Mouse (Mus musculus): ENCODE results near the gene Vwa3b. TPM values are rescaled to one million over a fixed set of nuclear protein-coding genes. Genes with fewer than 3 reads are reported as not detected.

Vwa3b gene
- 0.34 and 1.1 TPM in 2 replicates for polyA plus RNA-seq (2016; fragmentation: Nextera tagmentation; extraction: Ambion mirVana)

GRCm38 (mm10) chr1:37025962-37026686 is at the start of gene Vwa3b:
TSS of gene Vwa3b (plus strand) at chr1:37026596.
- Histone ChIP-seq H3K4me1 (replicated peaks) (peaks cover 23% of the 10 kb centered on the region), H3K9me3 (no peaks in the 10 kb centered on the region), H3K4me3 (no peak within 1 kb of the TSS), H3K27ac (no peak within 1 kb of the TSS), H3K36me3 (no peaks in the 10 kb centered on the region), H3K27me3 (ENCODE audit: insufficient read depth, poor library complexity, severe bottlenecking) (peaks cover 9% of the 10 kb centered on the region)
- no peak for DNase-seq (ENCODE audit: low spot score)
- WGBS: 77% methylated on average over 5 of the region's 5 CpGs

- Histone ChIP-seq H3K27me3 (ENCODE audit: insufficient read depth, poor library complexity, severe bottlenecking) (no peaks in the 10 kb centered on the region), H3K27ac (no peak overlapping the region), H3K9me3 (no peaks in the 10 kb centered on the region), H3K4me1 (replicated peaks) (no peaks in the 10 kb centered on the region), H3K36me3 (no peaks in the 10 kb centered on the region), H3K4me3 (no peak overlapping the region)
- WGBS: 84% methylated on average over 4 of the region's 4 CpGs
- DNase-seq (ENCODE audit: low spot score): no peak
Observed at GRCm38 (mm10) chr1:36976770-36977169, 49.6 kb upstream of the Vwa3b start.

GRCm38 (mm10) chr1:36982191-36982961 is 44.0 kb upstream of the Vwa3b start:
- Histone ChIP-seq H3K27me3 (ENCODE audit: insufficient read depth, poor library complexity, severe bottlenecking) (peaks cover 14% of the 10 kb centered on the region), H3K4me3 (no peak overlapping the region), H3K4me1 (replicated peaks) (peaks cover 18% of the 10 kb centered on the region), H3K27ac (no peak overlapping the region), H3K9me3 (no peaks in the 10 kb centered on the region), H3K36me3 (no peaks in the 10 kb centered on the region)
- WGBS: 89% methylated on average over 9 of the region's 9 CpGs
- DNase-seq (ENCODE audit: low spot score): no peak

DNA sequence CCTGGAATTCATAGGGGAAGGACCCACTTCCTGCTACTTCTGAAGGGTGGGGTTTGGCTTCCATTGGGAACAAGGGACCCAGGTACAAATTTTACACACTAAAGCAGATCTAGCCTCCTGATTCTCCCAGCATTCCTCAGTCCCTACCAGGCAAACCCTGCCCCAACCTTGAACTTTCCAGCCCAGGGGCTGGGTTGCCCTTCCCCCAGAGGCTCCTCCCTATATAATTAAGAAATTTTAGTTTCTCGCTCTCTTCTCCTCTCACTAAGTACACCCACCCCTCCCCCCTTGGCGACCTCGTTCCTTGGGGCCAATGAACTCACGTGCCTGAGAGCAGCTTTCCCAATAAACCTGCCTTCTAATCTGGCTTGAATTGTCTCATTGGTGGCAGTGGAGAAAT is 42.6 kb upstream of the Vwa3b start:
- Histone ChIP-seq H3K4me1 (replicated peaks) (peaks cover 21% of the 10 kb centered on the region), H3K27me3 (ENCODE audit: insufficient read depth, poor library complexity, severe bottlenecking) (peaks cover 14% of the 10 kb centered on the region), H3K9me3 (no peaks in the 10 kb centered on the region), H3K36me3 (no peaks in the 10 kb centered on the region), H3K4me3 (no peak overlapping the region), H3K27ac (no peak overlapping the region)
- 42% methylated on average over 4 of the region's 4 CpGs for WGBS
- DNase-seq (ENCODE audit: low spot score): no peak

DNA sequence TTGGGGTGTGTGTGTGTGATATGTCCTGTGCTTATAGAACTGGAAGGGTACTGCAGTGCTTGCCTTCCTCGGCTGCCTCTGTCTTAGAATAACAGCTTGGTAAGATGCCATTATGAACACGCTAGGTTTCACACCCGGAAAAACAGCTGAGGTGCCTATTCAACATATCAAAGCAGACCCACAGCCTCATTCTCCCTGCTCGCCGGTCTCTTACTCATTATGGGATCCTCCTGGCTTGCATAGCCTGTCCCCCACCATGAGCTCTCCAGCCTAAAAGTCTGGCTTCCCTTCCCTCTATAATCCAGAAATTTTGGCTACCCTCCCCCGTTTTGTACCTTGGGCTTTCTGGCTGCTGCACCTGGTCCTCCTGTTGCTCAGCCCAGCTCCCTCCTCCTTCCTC is 42.0 kb upstream of the Vwa3b start:
- Histone ChIP-seq H3K27ac (no peak overlapping the region), H3K4me1 (replicated peaks) (peaks cover 21% of the 10 kb centered on the region), H3K4me3 (no peak overlapping the region), H3K27me3 (ENCODE audit: insufficient read depth, poor library complexity, severe bottlenecking) (peaks cover 14% of the 10 kb centered on the region), H3K36me3 (no peaks in the 10 kb centered on the region), H3K9me3 (no peaks in the 10 kb centered on the region)
- DNase-seq (ENCODE audit: low spot score): no peak
- 35% methylated on average over 6 of the region's 6 CpGs for WGBS

GRCm38 (mm10) chr1:36985896-36986295 is 40.5 kb upstream of the Vwa3b start:
- peaks cover 21% of the 10 kb centered on the region for H3K4me1 ChIP-seq (replicated peaks)
- peaks cover 14% of the 10 kb centered on the region for H3K27me3 ChIP-seq (ENCODE audit: insufficient read depth, poor library complexity, severe bottlenecking)
- no peak for DNase-seq (ENCODE audit: low spot score)
- no peak overlapping the region for H3K4me3 ChIP-seq
- 16% methylated on average over 6 of the region's 6 CpGs for WGBS
- H3K36me3 ChIP-seq: no peaks in the 10 kb centered on the region
- no peaks in the 10 kb centered on the region for H3K9me3 ChIP-seq
- H3K27ac ChIP-seq: no peak overlapping the region

- 38% methylated on average over 14 of the region's 14 CpGs for WGBS
Observed at GRCm38 (mm10) chr1:36986396-36987160, 39.8 kb upstream of the Vwa3b start.

GRCm38 (mm10) chr1:36987172-36988148 is 38.9 kb upstream of the Vwa3b start:
- peaks cover 21% of the 10 kb centered on the region for H3K4me1 ChIP-seq (replicated peaks)
- peak overlapping the region; percentile 64 for H3K27ac ChIP-seq
- DNase-seq (ENCODE audit: low spot score): no peak
- H3K27me3 ChIP-seq (ENCODE audit: insufficient read depth, poor library complexity, severe bottlenecking): peaks cover 14% of the 10 kb centered on the region
- no peaks in the 10 kb centered on the region for H3K36me3 ChIP-seq
- no peak overlapping the region for H3K4me3 ChIP-seq
- WGBS: 78% methylated on average over 10 of the region's 10 CpGs
- H3K9me3 ChIP-seq: no peaks in the 10 kb centered on the region

More at GRCm38 (mm10) chr1:36986396-36987160, 39.8 kb upstream of the Vwa3b start:
- peak; percentile 17 for DNase-seq (ENCODE audit: low spot score)
- H3K4me1 ChIP-seq (replicated peaks): peaks cover 21% of the 10 kb centered on the region
- H3K27me3 ChIP-seq (ENCODE audit: insufficient read depth, poor library complexity, severe bottlenecking): peaks cover 14% of the 10 kb centered on the region
- H3K27ac ChIP-seq: peak overlapping the region; percentile 64
- no peak overlapping the region for H3K4me3 ChIP-seq
- H3K36me3 ChIP-seq: no peaks in the 10 kb centered on the region
- no peaks in the 10 kb centered on the region for H3K9me3 ChIP-seq

GRCm38 (mm10) chr1:36988161-36988560 is 38.2 kb upstream of the Vwa3b start:
- Histone ChIP-seq H3K27ac (no peak overlapping the region), H3K36me3 (no peaks in the 10 kb centered on the region), H3K9me3 (no peaks in the 10 kb centered on the region), H3K27me3 (ENCODE audit: insufficient read depth, poor library complexity, severe bottlenecking) (peaks cover 14% of the 10 kb centered on the region), H3K4me3 (no peak overlapping the region), H3K4me1 (replicated peaks) (peaks cover 21% of the 10 kb centered on the region)
- WGBS: 89% methylated on average over 6 of the region's 6 CpGs
- DNase-seq (ENCODE audit: low spot score): no peak

DNA sequence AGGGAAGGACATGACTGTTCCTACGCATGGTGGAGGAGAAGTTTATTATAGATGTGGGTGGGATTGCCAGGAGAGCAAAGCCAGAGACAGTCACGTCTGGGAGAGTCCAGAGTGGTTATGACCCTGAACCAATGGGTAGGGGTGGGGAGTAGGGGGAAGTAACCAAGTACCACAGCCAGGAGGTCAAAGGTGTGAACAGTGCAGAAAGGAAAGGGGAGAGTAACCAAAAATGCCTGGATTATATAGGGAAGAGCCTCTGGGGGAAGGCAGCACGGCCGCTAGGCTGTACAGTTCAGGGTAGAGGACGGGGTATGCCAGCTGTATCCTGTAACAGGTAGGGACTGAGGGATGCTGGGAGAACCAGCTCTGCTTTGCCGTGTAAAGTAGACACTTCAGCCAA is 37.8 kb upstream of the Vwa3b start:
- WGBS: 85% methylated on average over 6 of the region's 6 CpGs
- H3K9me3 ChIP-seq: no peaks in the 10 kb centered on the region
- no peak overlapping the region for H3K4me3 ChIP-seq
- no peak overlapping the region for H3K27ac ChIP-seq
- H3K36me3 ChIP-seq: no peaks in the 10 kb centered on the region
- peaks cover 14% of the 10 kb centered on the region for H3K27me3 ChIP-seq (ENCODE audit: insufficient read depth, poor library complexity, severe bottlenecking)
- H3K4me1 ChIP-seq (replicated peaks): peaks cover 21% of the 10 kb centered on the region
- DNase-seq (ENCODE audit: low spot score): no peak

DNA sequence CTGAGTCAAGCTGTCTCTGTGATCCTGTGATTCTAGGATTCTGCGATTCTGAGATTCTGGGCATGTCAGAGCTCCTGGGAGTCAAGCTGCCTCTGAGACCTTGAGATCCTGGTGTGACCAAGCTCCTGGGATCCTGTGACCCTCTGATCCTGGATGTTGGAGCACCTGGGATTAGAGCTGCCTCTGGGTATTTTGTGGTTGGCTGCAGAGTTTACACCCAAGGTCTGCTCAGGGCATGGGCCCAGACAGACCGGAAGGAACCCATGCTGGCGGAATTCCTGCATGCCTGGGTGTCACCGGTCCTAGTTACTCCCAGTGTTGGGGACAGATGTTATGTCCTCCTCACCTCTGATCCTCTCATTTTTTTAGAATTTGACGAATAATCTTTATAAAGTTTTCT is 32.1 kb upstream of the Vwa3b start:
- no peak for DNase-seq (ENCODE audit: low spot score)
- Histone ChIP-seq H3K27me3 (ENCODE audit: insufficient read depth, poor library complexity, severe bottlenecking) (no peaks in the 10 kb centered on the region), H3K36me3 (no peaks in the 10 kb centered on the region), H3K4me3 (no peak overlapping the region), H3K4me1 (replicated peaks) (peaks cover 10% of the 10 kb centered on the region), H3K27ac (no peak overlapping the region), H3K9me3 (no peaks in the 10 kb centered on the region)
- 92% methylated on average over 5 of the region's 5 CpGs for WGBS

GRCm38 (mm10) chr1:36995760-36996159 is 30.6 kb upstream of the Vwa3b start:
- Histone ChIP-seq H3K27ac (no peak overlapping the region), H3K27me3 (ENCODE audit: insufficient read depth, poor library complexity, severe bottlenecking) (no peaks in the 10 kb centered on the region), H3K9me3 (no peaks in the 10 kb centered on the region), H3K4me3 (no peak overlapping the region), H3K4me1 (replicated peaks) (peaks cover 10% of the 10 kb centered on the region), H3K36me3 (no peaks in the 10 kb centered on the region)
- 81% methylated on average over 6 of the region's 6 CpGs for WGBS
- DNase-seq (ENCODE audit: low spot score): no peak
